Mouse (Mus musculus): ENCODE measurements around the gene 2010003K11Rik. TPM values are rescaled to one million over a fixed set of nuclear protein-coding genes. Genes with fewer than 3 reads are reported as not detected.

The 2010003K11Rik gene
- polyA plus RNA-seq, 1 experiment from 2014 or later: not detected

DNA sequence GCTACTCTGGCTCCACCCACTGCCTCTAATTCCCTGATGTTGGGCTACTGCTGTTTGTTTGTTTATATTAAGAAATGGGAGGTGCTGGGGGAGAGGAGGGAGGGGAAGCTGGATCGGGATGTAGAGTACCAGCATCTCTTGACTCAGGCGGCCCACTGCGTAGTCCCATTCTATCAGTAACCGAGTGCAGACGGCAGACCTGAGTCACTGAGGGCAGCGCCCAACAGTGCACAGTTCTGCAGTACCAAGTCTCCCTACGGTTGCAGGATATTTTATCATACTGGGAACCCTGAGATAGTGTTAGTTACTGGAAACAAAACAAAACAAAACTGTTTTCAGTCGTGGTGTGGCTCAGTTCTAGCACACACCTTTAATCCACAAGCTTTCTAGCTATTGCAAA lies 47.3 kb downstream of the 2010003K11Rik start:
- no peak overlapping the region for H3K27ac ChIP-seq

DNA sequence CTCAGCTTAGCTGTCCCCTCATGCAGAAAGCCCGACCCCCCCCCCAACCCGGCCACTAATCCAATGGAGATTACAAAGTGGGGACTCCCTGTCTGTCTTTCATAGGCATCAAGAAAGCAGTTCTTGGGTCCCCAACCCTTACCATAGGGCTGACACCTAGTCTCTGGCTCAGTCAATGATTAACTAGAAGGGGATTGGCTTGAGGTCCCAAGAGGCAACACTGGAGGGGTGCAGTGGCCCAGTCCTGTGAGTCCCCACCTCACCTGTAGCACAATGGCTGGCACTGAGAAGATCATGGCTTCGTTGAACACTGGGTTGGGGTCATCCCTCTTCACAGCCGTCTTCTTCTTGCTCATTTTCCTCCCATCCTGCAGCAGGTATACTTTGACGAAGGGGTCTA lies 47.7 kb downstream of the 2010003K11Rik start:
- Histone ChIP-seq H3K4me1 (no peaks in the 10 kb centered on the region), H3K4me3 (no peak overlapping the region), H3K36me3 (no peaks in the 10 kb centered on the region), H3K9ac (no peak overlapping the region), H3K27me3 (no peaks in the 10 kb centered on the region), H3K4me2 (no peak overlapping the region), H3K9me3 (no peaks in the 10 kb centered on the region), H3K27ac (no peak overlapping the region)
- ATAC-seq (ENCODE audit: borderline replicate concordance, extremely low read depth, low FRiP score, low TSS enrichment): no peak
- 60% methylated on average over 5 of the region's 5 CpGs for WGBS

More for the DNA sequence above, 47.3 kb downstream of the 2010003K11Rik start:
- Histone ChIP-seq H3K36me3 (no peaks in the 10 kb centered on the region), H3K27me3 (no peaks in the 10 kb centered on the region), H3K4me3 (no peak overlapping the region), H3K9ac (no peak overlapping the region), H3K4me1 (no peaks in the 10 kb centered on the region), H3K4me2 (no peak overlapping the region), H3K9me3 (no peaks in the 10 kb centered on the region)
- 51% methylated on average over 8 of the region's 8 CpGs for WGBS
- ATAC-seq (ENCODE audit: borderline replicate concordance, extremely low read depth, low FRiP score, low TSS enrichment): no peak

DNA sequence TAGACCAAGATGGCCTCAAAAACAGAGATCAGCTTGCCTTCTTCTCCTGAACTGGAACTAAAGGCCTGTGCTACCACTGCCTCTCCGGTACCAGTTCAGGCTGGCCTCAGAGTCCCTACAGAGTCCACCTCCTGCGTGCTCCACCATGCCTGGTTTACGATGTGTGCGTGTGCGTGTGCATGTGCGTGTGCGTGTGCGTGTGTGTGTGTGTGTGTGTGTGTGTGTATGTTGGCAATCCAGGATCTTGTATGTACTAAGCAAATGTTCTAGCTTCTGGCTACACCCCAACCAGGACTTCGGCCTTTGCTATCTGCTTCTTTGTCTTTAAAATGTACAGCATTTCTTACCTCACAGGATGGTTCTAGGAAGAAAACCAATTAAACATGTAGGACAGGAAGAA lies 49.2 kb downstream of the 2010003K11Rik start:
- 95% methylated on average over 9 of the region's 9 CpGs for WGBS
- H3K4me2 ChIP-seq: no peak overlapping the region
- ATAC-seq (ENCODE audit: borderline replicate concordance, extremely low read depth, low FRiP score, low TSS enrichment): no peak
- no peaks in the 10 kb centered on the region for H3K4me1 ChIP-seq
- no peak overlapping the region for H3K4me3 ChIP-seq
- no peak overlapping the region for H3K27ac ChIP-seq
- no peaks in the 10 kb centered on the region for H3K27me3 ChIP-seq
- no peak overlapping the region for H3K9ac ChIP-seq
- no peaks in the 10 kb centered on the region for H3K36me3 ChIP-seq
- no peaks in the 10 kb centered on the region for H3K9me3 ChIP-seq

DNA sequence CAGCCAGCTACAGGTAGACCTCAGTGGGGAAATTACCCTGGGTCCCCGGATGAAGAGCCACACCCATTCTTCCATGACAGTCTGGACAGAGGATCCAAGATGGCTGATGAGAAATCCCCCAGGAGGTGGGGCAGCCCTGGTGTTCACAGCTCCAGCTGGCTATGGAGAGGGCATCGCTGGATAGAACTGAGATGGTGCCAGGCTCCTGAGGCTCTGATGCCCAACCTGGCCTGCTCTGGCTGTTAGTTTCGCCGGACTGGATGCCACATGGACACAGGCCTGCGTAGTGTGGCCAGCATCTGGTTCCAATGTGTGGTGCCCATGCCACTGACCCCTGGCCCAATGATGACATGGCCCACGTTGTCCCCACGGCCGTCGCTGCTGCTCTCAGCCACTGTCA lies 50.9 kb downstream of the 2010003K11Rik start:
- H3K4me3 ChIP-seq: no peak overlapping the region
- H3K4me1 ChIP-seq: no peaks in the 10 kb centered on the region
- no peaks in the 10 kb centered on the region for H3K36me3 ChIP-seq
- no peaks in the 10 kb centered on the region for H3K27me3 ChIP-seq
- H3K4me2 ChIP-seq: no peak overlapping the region
- no peak overlapping the region for H3K9ac ChIP-seq
- no peak overlapping the region for H3K27ac ChIP-seq
- WGBS: 84% methylated on average over 9 of the region's 9 CpGs
- ATAC-seq (ENCODE audit: borderline replicate concordance, extremely low read depth, low FRiP score, low TSS enrichment): no peak
- no peaks in the 10 kb centered on the region for H3K9me3 ChIP-seq

Other genes starting within 250 kb of the 2010003K11Rik start
- 15.2 and 16.9 TPM in 2 replicates for gene Ssh3, start 229.4 kb downstream of the 2010003K11Rik start, polyA plus RNA-seq (2015; fragmentation: Nextera tagmentation; extraction: Ambion mirVana)
- gene Ankrd13d, start 215.4 kb downstream of the 2010003K11Rik start, polyA plus RNA-seq (2015; fragmentation: Nextera tagmentation; extraction: Ambion mirVana): 3.3 and 4.2 TPM in 2 replicates
- gene Grk2, start 192.4 kb downstream of the 2010003K11Rik start, polyA plus RNA-seq (2015; fragmentation: Nextera tagmentation; extraction: Ambion mirVana): 16.2 and 16.7 TPM in 2 replicates
- 37.8 and 40.9 TPM in 2 replicates for gene Kdm2a, start 100.3 kb downstream of the 2010003K11Rik start, polyA plus RNA-seq (2015; fragmentation: Nextera tagmentation; extraction: Ambion mirVana)
- 37.9 and 45.3 TPM in 2 replicates for gene Rhod, start 59.2 kb downstream of the 2010003K11Rik start, polyA plus RNA-seq (2015; fragmentation: Nextera tagmentation; extraction: Ambion mirVana)
- 1.1 and 1.2 TPM in 2 replicates for gene Syt12, start 21.1 kb downstream of the 2010003K11Rik start, polyA plus RNA-seq (2015; fragmentation: Nextera tagmentation; extraction: Ambion mirVana)
- 17.7 and 18.5 TPM in 2 replicates for gene Pcx, start 11.9 kb upstream of the 2010003K11Rik start, polyA plus RNA-seq (2015; fragmentation: Nextera tagmentation; extraction: Ambion mirVana)
- 6.5 and 6.8 TPM in 2 replicates for gene Lrfn4, start 117.1 kb upstream of the 2010003K11Rik start, polyA plus RNA-seq (2015; fragmentation: Nextera tagmentation; extraction: Ambion mirVana)
- 73.5 and 74.4 TPM in 2 replicates for gene Rce1, start 127.1 kb upstream of the 2010003K11Rik start, polyA plus RNA-seq (2015; fragmentation: Nextera tagmentation; extraction: Ambion mirVana)
- 2.2 and 3.1 TPM in 2 replicates for gene Gm960, start 200.1 kb upstream of the 2010003K11Rik start, polyA plus RNA-seq (2015; fragmentation: Nextera tagmentation; extraction: Ambion mirVana)
- gene Sptbn2, start 212.6 kb upstream of the 2010003K11Rik start, polyA plus RNA-seq (2015; fragmentation: Nextera tagmentation; extraction: Ambion mirVana): 1.1 and 1.4 TPM in 2 replicates

Data from lung, embryonic 15.5 days (tissue).